Mouse (Mus musculus) A20 (cell line): ENCODE data around the gene Igsf8.

Experiments
- DNase-seq: peaks from one replicate; pipeline ENCODE4 v3.0.0-alpha.2; 2011; ENCODE audit warnings: low read depth, low spot score

Gene Igsf8

GRCm38 (mm10) chr1:172347382-172347781 is 85.9 kb downstream of the Igsf8 start:
- DNase-seq = no peak

GRCm38 (mm10) chr1:172349504-172349903 is 88.1 kb downstream of the Igsf8 start:
- DNase-seq = no peak

DNA sequence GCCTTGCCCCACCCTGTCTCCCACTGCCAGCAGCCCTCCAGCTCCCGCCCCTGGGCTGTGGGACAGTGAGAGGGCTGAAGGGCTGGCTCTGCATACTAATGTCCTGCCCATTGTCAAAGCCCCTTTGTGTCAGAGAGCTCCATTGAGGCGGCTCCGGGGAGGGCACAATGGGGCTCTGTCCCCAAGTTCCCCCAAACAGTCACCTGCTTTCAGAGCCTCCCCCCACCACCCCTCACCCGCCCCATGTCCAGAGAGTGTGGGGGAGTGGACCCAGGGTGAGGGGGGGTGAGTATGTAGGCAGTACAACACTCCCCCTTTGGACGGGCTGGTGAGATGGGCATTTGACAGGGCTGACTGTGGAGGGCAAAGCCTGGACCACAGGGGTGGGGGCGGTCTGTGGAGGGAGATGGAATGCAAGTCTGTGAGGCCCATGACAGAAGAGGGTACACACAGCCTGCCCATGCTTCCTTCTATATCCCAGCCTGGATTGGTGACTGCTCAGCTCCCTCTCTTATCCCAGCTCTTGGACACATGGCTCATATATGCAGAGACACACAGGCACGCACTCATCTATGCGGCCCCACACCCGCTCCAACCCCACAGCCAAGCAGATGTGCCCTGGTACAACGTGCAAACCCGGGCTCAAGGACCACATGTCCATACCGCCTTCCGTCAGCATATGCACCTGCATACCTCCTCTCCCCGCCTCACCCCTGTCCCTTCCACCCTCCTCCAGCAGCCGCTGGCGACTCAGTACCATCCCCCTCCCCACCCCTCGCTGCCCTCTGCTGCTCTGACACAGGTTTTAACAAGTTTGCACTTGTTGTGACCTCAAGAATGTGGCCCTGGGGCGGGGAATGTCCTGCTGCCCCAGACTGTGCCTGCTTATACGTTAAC is 88.7 kb downstream of the Igsf8 start:
- DNase-seq = peak; percentile 63

DNA sequence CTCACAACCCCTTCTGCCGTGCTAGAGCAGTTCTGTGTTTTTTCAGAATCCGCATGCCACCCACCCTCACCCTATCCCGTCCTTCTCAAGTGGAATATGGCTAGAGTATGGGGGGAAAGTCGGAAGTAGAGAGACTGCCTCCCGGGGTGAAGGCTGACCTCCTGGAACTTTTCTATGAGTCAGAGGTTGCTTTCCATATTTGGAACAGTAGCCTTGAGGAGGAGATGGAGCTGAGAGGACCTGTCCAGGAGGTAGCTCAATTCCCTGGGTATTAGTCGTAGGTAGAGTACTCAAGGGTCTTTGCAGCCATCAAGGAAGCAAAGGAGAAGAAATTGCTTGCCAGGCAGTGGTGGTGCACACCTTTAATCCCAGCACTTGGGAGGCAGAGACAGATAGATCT is 90.6 kb downstream of the Igsf8 start:
- DNase-seq = no peak

DNA sequence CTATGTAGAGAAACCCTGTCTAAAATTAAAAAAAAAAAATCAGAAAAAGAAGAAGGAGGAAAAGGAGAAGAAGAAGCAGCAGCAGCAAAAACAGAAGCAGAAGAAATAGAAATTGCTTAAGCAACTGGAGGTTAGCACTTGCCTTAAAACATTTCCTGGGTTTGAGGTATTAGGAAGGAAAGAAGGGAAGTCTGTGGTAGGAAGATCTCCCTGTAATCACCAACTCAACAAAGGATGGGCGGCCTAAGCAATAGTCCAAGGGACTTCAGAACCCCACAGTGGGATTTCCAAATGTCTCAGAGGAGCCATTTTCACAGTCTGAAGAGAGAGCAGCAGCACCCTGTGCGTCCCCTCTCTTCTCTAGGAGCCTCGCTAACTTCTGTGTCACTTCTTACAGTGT is 91.0 kb downstream of the Igsf8 start:
- DNase-seq = no peak

- DNase-seq = no peak
These were observed 93.9 kb downstream of the Igsf8 start for GRCm38 (mm10) chr1:172355336-172355735.

GRCm38 (mm10) chr1:172357550-172357949 is 96.1 kb downstream of the Igsf8 start:
- DNase-seq = peak; percentile 62

GRCm38 (mm10) chr1:172358341-172358740 is 96.9 kb downstream of the Igsf8 start:
- DNase-seq = no peak

DNA sequence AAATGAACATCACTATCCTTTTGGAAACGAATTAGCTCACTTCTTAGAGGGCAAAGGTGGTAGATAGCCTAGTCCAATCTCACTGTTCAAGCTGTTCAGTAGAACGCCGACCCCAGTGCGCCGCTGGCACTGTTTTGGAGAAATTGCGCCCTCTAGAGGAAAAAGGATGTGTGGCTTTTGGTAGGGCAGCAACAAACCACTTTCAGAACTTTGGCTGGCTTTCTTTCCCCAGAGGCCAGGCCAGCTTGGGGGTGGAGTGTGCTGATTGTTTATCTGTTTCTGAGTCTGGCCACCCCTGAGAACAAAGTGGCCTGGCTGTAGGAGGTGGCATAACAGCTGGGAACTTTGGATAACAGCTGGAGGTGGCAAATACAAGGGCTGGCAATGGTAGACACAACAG is 103.2 kb downstream of the Igsf8 start:
- DNase-seq = peak; percentile 82

DNA sequence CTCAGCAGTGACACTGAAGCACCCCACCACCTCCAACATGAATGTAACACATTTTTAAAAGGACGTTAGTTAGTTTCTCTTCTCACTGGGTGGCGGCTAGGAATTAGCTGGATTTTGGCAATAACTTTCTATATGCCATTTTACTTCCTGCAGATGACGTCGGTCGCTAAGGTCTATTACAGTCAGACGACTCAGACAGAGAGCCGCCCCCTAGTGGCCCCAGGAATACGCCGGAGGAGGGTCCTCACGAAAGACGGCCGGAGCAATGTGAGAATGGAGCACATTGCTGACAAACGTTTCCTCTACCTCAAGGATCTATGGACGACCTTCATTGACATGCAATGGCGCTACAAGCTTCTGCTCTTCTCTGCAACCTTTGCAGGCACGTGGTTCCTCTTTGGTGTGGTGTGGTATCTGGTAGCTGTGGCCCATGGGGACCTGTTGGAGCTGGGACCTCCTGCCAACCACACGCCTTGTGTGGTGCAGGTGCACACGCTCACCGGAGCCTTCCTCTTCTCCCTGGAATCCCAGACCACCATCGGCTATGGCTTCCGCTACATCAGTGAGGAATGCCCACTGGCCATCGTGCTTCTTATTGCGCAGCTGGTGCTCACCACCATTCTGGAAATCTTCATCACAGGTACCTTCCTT is 107.5 kb downstream of the Igsf8 start:
- DNase-seq = peak; percentile 57
